ENCODE assay signal across 25 mouse cellular contexts in genomic region chr13:19793761-19794160, GRCm38 (mm10). TPM values are rescaled to one million over a fixed set of nuclear protein-coding genes. Genes with fewer than 3 reads are reported as not detected.
DNase-seq lines count a peak whose midpoint lies in the region; ATAC-seq and TF ChIP-seq lines count a peak whose summit lies in the region.
"Had no signal": no experiment of that assay in that cellular context is flagged by ENCODE, and none has a peak within 500 bp of the region (broad histone marks: within the 10 kb centered on the region; RNA-seq: fewer than 3 reads in every experiment).

No protein-coding gene starts in this region.

- H3K27me3 ChIP-seq in lung, postnatal 0 days (replicated peaks; ENCODE audit: insufficient read depth, low read length) = no peaks in the 10 kb centered on the region
- no peaks in the 10 kb centered on the region for H3K27me3 ChIP-seq in midbrain, embryonic 15.5 days (replicated peaks)
- no peaks in the 10 kb centered on the region for H3K27me3 ChIP-seq in midbrain, embryonic 10.5 days (ENCODE audit: low read depth, poor library complexity, severe bottlenecking)
- H3K27me3 ChIP-seq: CH12.LX; embryonic facial prominence, embryonic 13.5 days; hindbrain, embryonic 12.5 days; Patski had no signal

- H3K4me2 ChIP-seq in lung, postnatal 0 days (replicated peaks; ENCODE audit: low read depth, low read length) = no peak overlapping the region
- no peak overlapping the region for H3K4me2 ChIP-seq in midbrain, embryonic 15.5 days
- H3K4me2 ChIP-seq: embryonic facial prominence, embryonic 13.5 days; hindbrain, embryonic 12.5 days had no signal

- ATAC-seq in lung, postnatal 0 days = no peak
- peak; percentile 54; the same call in 1 of the 2 replicates for ATAC-seq in midbrain, embryonic 15.5 days (replicated peaks)
- ATAC-seq in megakaryocyte progenitor cell, adult 5-6 weeks (replicated peaks; ENCODE audit: poor library complexity) = peak; percentile 76
- ATAC-seq: activated CD4-positive, CD25-positive, alpha-beta regulatory T cell, adult 4 months; hindbrain, embryonic 16.5 days; Patski had no signal

- H3K36me3 ChIP-seq in lung, postnatal 0 days (ENCODE audit: insufficient read depth, low read length) = no peaks in the 10 kb centered on the region
- no peaks in the 10 kb centered on the region for H3K36me3 ChIP-seq in midbrain, embryonic 15.5 days (replicated peaks)
- no peaks in the 10 kb centered on the region for H3K36me3 ChIP-seq in midbrain, embryonic 10.5 days
- H3K36me3 ChIP-seq: embryonic facial prominence, embryonic 13.5 days; forebrain, embryonic 10.5 days; heart, embryonic 10.5 days; hindbrain, embryonic 12.5 days had no signal

- H3K9ac ChIP-seq in lung, postnatal 0 days (replicated peaks; ENCODE audit: low read depth) = no peak overlapping the region
- H3K9ac ChIP-seq in midbrain, embryonic 15.5 days = no peak overlapping the region
- H3K9ac ChIP-seq: embryonic facial prominence, embryonic 13.5 days; hindbrain, embryonic 12.5 days had no signal

- peak; percentile 25 for DNase-seq in lung, postnatal 0 days (ENCODE audit: low spot score)
- no peak for DNase-seq in lung, postnatal 10 days
- no peak for DNase-seq in midbrain, embryonic 10.5 days (ENCODE audit: low spot score)
- DNase-seq in fat pad, adult 2 months (ENCODE audit: extremely low read depth, low read depth, low spot score) = peak; percentile 56
- DNase-seq in adipocyte (ENCODE audit: low spot score) = no peak
- no peak for DNase-seq in kidney, adult 11 months
- DNase-seq: adrenal gland, adult 2 months; adrenal gland, postnatal 25 days; cerebellum, adult 11-12 months; cerebellum, adult 9-10 months; cerebellum, postnatal 36 days; gastrocnemius, adult 2 months; gastrocnemius, postnatal 25 days; heart, postnatal 10 days; heart, postnatal 4 days had no signal

- no peak overlapping the region for H3K4me3 ChIP-seq in lung, postnatal 0 days (ENCODE audit: low read depth, low read length)
- H3K4me3 ChIP-seq in midbrain, embryonic 15.5 days = no peak overlapping the region
- H3K4me3 ChIP-seq in midbrain, embryonic 10.5 days = no peak overlapping the region
- H3K4me3 ChIP-seq: embryonic facial prominence, embryonic 13.5 days; forebrain, embryonic 10.5 days; gastrocnemius, adult 2 months; heart, embryonic 10.5 days; hindbrain, embryonic 12.5 days had no signal

- H3K9me3 ChIP-seq in lung, postnatal 0 days (ENCODE audit: low read length) = no peaks in the 10 kb centered on the region
- no peaks in the 10 kb centered on the region for H3K9me3 ChIP-seq in midbrain, embryonic 15.5 days
- H3K9me3 ChIP-seq in midbrain, embryonic 10.5 days (replicated peaks) = no peaks in the 10 kb centered on the region
- H3K9me3 ChIP-seq: embryonic facial prominence, embryonic 13.5 days; forebrain, embryonic 10.5 days; heart, embryonic 10.5 days; hindbrain, embryonic 12.5 days had no signal

- WGBS in lung, postnatal 0 days = 68% methylated on average over 4 of the region's 4 CpGs
- WGBS in midbrain, embryonic 15.5 days = 62% methylated on average over 4 of the region's 4 CpGs
- 83% methylated on average over 4 of the region's 4 CpGs for WGBS in midbrain, embryonic 10.5 days

- TF ChIP-seq CTCF in lung, postnatal 0 days (IDR thresholded peaks at IDR 0.05) = no peak

- TF ChIP-seq EP300 in lung, postnatal 0 days (IDR thresholded peaks at IDR 0.05) = no peak

- H3K27ac ChIP-seq in lung, postnatal 0 days (ENCODE audit: low read length) = no peak overlapping the region
- no peak overlapping the region for H3K27ac ChIP-seq in midbrain, embryonic 15.5 days
- H3K27ac ChIP-seq in midbrain, embryonic 10.5 days (replicated peaks) = no peak overlapping the region
- H3K27ac ChIP-seq: embryonic facial prominence, embryonic 13.5 days; forebrain, embryonic 10.5 days; gastrocnemius, adult 2 months; heart, embryonic 10.5 days; hindbrain, embryonic 12.5 days had no signal

- H3K4me1 ChIP-seq in lung, postnatal 0 days (ENCODE audit: insufficient read depth, low read depth, low read length) = no peaks in the 10 kb centered on the region
- no peaks in the 10 kb centered on the region for H3K4me1 ChIP-seq in midbrain, embryonic 15.5 days
- H3K4me1 ChIP-seq in midbrain, embryonic 10.5 days = no peaks in the 10 kb centered on the region
- H3K4me1 ChIP-seq: embryonic facial prominence, embryonic 13.5 days; heart, embryonic 10.5 days; hindbrain, embryonic 12.5 days had no signal

RNA-seq across cellular contexts. Expression of gene Gpr141, which starts 30.3 kb away (rescaled TPM):
- polyA plus RNA-seq in lung, postnatal 0 days (2015; fragmentation: Nextera tagmentation; extraction: Ambion mirVana) = 1.4 and 2.6 TPM in 2 replicates
- polyA plus RNA-seq in midbrain, embryonic 15.5 days (2015; fragmentation: Nextera tagmentation; extraction: Ambion mirVana) = 0.17 and 0.27 TPM in 2 replicates
- 0.05 and 0.06 TPM in 2 replicates for polyA plus RNA-seq in midbrain, embryonic 10.5 days (2016; fragmentation: Nextera tagmentation; extraction: Ambion mirVana)
- total RNA-seq in megakaryocyte progenitor cell, adult 5-6 weeks (2015) = 18.1 and 20.8 TPM in 2 replicates
- total RNA-seq in megakaryocyte progenitor cell, adult 5-6 weeks (2017) = 24.5 and 24.9 TPM in 2 replicates
- total RNA-seq: adrenal gland, postnatal 25 days; gastrocnemius, adult 2 months; gastrocnemius, postnatal 25 days had no signal
- polyA plus RNA-seq: activated CD4-positive, CD25-positive, alpha-beta regulatory T cell, adult 4 months; adrenal gland, adult 2 months; hindbrain, embryonic 12.5 days; Patski had no signal

Comparison
In these comparisons a context has a peak if more than half of its experiments do, and no peak if none do; other contexts are left out.
1. DNase-seq: peak in lung, postnatal 0 days (single experiment) and fat pad, adult 2 months (single experiment); none in lung, postnatal 10 days (single experiment), midbrain, embryonic 10.5 days (single experiment), adipocyte (single experiment) and kidney, adult 11 months (single experiment).